Mouse (Mus musculus) large intestine, adult 2 months (tissue): ENCODE measurements around the gene Trpv2. TPM values are rescaled to one million over a fixed set of nuclear protein-coding genes. Genes with fewer than 3 reads are reported as not detected.

Experiments used
- DNase-seq: peaks from one replicate; pipeline ENCODE4 v3.0.0-alpha.2; 2012; ENCODE audit warnings: low read depth, low spot score
- WGBS: fragments of 180-500 bp; shearing (Covaris S2); methylation state at CpG from one replicate; pipeline ENCODE4 v1.1.7; 2018; 5-methylcytosine and 5-hydroxymethylcytosine counted together
- polyA plus RNA-seq: library from polyadenylated mRNA; depleted of rRNA; stranded (reverse); fragments of >200 nt; gene quantifications from 2 replicates; pipeline ENCODE4 v1.2.3, GENCODE M21; 2012

The Trpv2 gene
- polyA plus RNA-seq, 1 experiment = 9.0 TPM

- no peak for DNase-seq
- WGBS = 92% methylated on average over 8 of the region's 8 CpGs
Observed at GRCm38 (mm10) chr11:62621079-62621478, 46.8 kb downstream of the Trpv2 start.

GRCm38 (mm10) chr11:62621586-62622283, 47.4 kb downstream of the Trpv2 start:
- WGBS = 74% methylated on average over 4 of the region's 4 CpGs
- DNase-seq = no peak

GRCm38 (mm10) chr11:62622850-62623249, 48.6 kb downstream of the Trpv2 start:
- DNase-seq = no peak
- 63% methylated on average over 4 of the region's 4 CpGs for WGBS

GRCm38 (mm10) chr11:62624341-62625291, 50.3 kb downstream of the Trpv2 start:
- 21% methylated on average over 10 of the region's 10 CpGs for WGBS
- peak; percentile 99 for DNase-seq

- no peak for DNase-seq
- WGBS = 15% methylated on average over 9 of the region's 9 CpGs
Observed at GRCm38 (mm10) chr11:62629352-62630224, 55.3 kb downstream of the Trpv2 start.

GRCm38 (mm10) chr11:62630225-62630821, 56.0 kb downstream of the Trpv2 start:
- WGBS = 21% methylated on average over 11 of the region's 11 CpGs
- DNase-seq = no peak

- DNase-seq = no peak
- 82% methylated on average over 4 of the region's 4 CpGs for WGBS
Observed at GRCm38 (mm10) chr11:62631138-62631537, 56.9 kb downstream of the Trpv2 start.

- WGBS = 65% methylated on average over 3 of the region's 3 CpGs
- DNase-seq = no peak
Observed at GRCm38 (mm10) chr11:62635406-62635805, 61.1 kb downstream of the Trpv2 start.

- 69% methylated on average over 11 of the region's 11 CpGs for WGBS
- DNase-seq = no peak
Observed at GRCm38 (mm10) chr11:62636105-62636839, 62.0 kb downstream of the Trpv2 start.

GRCm38 (mm10) chr11:62636840-62637221, 62.5 kb downstream of the Trpv2 start:
- 85% methylated on average over 3 of the region's 3 CpGs for WGBS
- no peak for DNase-seq

- no peak for DNase-seq
- whole genome bisulfite sequencing = 72% methylated on average over 5 of the region's 5 CpGs
Observed at GRCm38 (mm10) chr11:62637401-62637800, 63.1 kb downstream of the Trpv2 start.

GRCm38 (mm10) chr11:62637806-62638205, 63.5 kb downstream of the Trpv2 start:
- 71% methylated on average over 6 of the region's 6 CpGs for WGBS

GRCm38 (mm10) chr11:62638402-62638801, 64.1 kb downstream of the Trpv2 start:
- DNase-seq = no peak
- 81% methylated on average over 4 of the region's 4 CpGs for WGBS

More at GRCm38 (mm10) chr11:62637806-62638205, 63.5 kb downstream of the Trpv2 start:
- no peak for DNase-seq

GRCm38 (mm10) chr11:62640378-62640777, 66.1 kb downstream of the Trpv2 start:
- WGBS = 76% methylated on average over 3 of the region's 3 CpGs
- no peak for DNase-seq

GRCm38 (mm10) chr11:62642023-62642844, 67.9 kb downstream of the Trpv2 start:
- 28% methylated on average over 11 of the region's 11 CpGs for WGBS
- no peak for DNase-seq

- peak; percentile 99 for DNase-seq
- 23% methylated on average over 8 of the region's 8 CpGs for WGBS
Observed at GRCm38 (mm10) chr11:62643011-62643631, 68.8 kb downstream of the Trpv2 start.

- DNase-seq = no peak
- WGBS = 44% methylated on average over 10 of the region's 10 CpGs
Observed at GRCm38 (mm10) chr11:62643681-62644363, 69.5 kb downstream of the Trpv2 start.
